Mouse (Mus musculus) kidney, embryonic 14.5 days (tissue): ENCODE measurements at regions not wholly inside any gene's neighbourhood (a gene's known extent, or its start where the extent isn't known, plus 50 kb on each side); places are given as distances from the start of the nearest gene placed in this dataset.
A peak's percentile ranks its signal among the peaks of the same experiment; 100 is the strongest.

Source experiments
- ATAC-seq: fragments of 200-750 bp; cut with Nextera tagmentation; 2 replicates; pipeline ENCODE4 v1.8.0; 2017; ENCODE audit warnings: moderate number of reproducible peaks, mild to moderate bottlenecking, moderate TSS enrichment, moderate library complexity; ENCODE audit not compliant: low FRiP score, low TSS enrichment
- H3K27ac ChIP-seq: fragments of 300-500 bp; sonication (generic); 2 replicates; pipeline ENCODE4 v1.5.1; 2014; ENCODE audit warnings: low read depth, mild to moderate bottlenecking, low read length, moderate library complexity, mixed read lengths
- H3K27me3 ChIP-seq: fragments of 300-500 bp; sonication (generic); 2 replicates; pipeline ENCODE4 v1.6.1; 2014; ENCODE audit warnings: mild to moderate bottlenecking, low read length; ENCODE audit not compliant: control insufficient read depth, insufficient read depth
- H3K36me3 ChIP-seq: fragments of 300-500 bp; sonication (generic); 2 replicates; pipeline ENCODE4 v1.6.1; 2014; ENCODE audit warnings: low read length, mixed read lengths; ENCODE audit not compliant: control insufficient read depth, insufficient read depth
- H3K4me1 ChIP-seq: fragments of 300-500 bp; sonication (generic); 2 replicates; pipeline ENCODE4 v1.6.1; 2014; ENCODE audit warnings: low read length, mixed read lengths; ENCODE audit not compliant: control insufficient read depth, insufficient read depth
- H3K4me2 ChIP-seq: fragments of 300-500 bp; sonication (generic); replicated peaks from 2 replicates; pipeline ENCODE4 v1.6.1; 2014; ENCODE audit warnings: low read depth, mild to moderate bottlenecking, low read length
- H3K4me3 ChIP-seq: fragments of 300-500 bp; sonication (generic); 2 replicates; pipeline ENCODE4 v1.5.1; 2014; ENCODE audit warnings: mild to moderate bottlenecking, low read length
- H3K9ac ChIP-seq: fragments of 300-500 bp; sonication (generic); 2 replicates; pipeline ENCODE4 v1.6.1; 2014; ENCODE audit warnings: low read depth, mild to moderate bottlenecking, low read length, moderate library complexity
- H3K9me3 ChIP-seq: fragments of 300-500 bp; sonication (generic); 2 replicates; pipeline ENCODE4 v1.6.1; 2016; ENCODE audit warnings: low read length; ENCODE audit not compliant: control insufficient read depth
- WGBS: fragments of 180-500 bp; shearing (Covaris S2); extraction: QIAGEN DNeasy Blood & Tissue Kit; methylation state at CpG from one replicate; pipeline ENCODE4 v1.1.7; 2014; 5-methylcytosine and 5-hydroxymethylcytosine counted together

GRCm38 (mm10) chr13:86739406-86739805 is 692.7 kb upstream of the Cox7c start:
- 64% methylated on average over 6 of the region's 6 CpGs for WGBS
- Histone ChIP-seq H3K27me3 (no peaks in the 10 kb centered on the region), H3K4me2 (no peak overlapping the region), H3K9me3 (no peaks in the 10 kb centered on the region), H3K36me3 (no peaks in the 10 kb centered on the region), H3K9ac (no peak overlapping the region), H3K27ac (no peak overlapping the region), H3K4me3 (no peak overlapping the region), H3K4me1 (no peaks in the 10 kb centered on the region)
- peak; percentile 64; the same call in 1 of the 2 replicates for ATAC-seq

GRCm38 (mm10) chr13:86728396-86728795 is 681.7 kb upstream of the Cox7c start:
- 36% methylated on average over 1 of the region's 1 CpGs for whole genome bisulfite sequencing
- Histone ChIP-seq H3K27me3 (no peaks in the 10 kb centered on the region), H3K4me1 (no peaks in the 10 kb centered on the region), H3K4me2 (no peak overlapping the region), H3K27ac (no peak overlapping the region), H3K4me3 (no peak overlapping the region), H3K9ac (no peak overlapping the region), H3K9me3 (no peaks in the 10 kb centered on the region), H3K36me3 (no peaks in the 10 kb centered on the region)
- no peak for ATAC-seq

GRCm38 (mm10) chr13:86726695-86727094 is 680.0 kb upstream of the Cox7c start:
- no peak overlapping the region for H3K9ac ChIP-seq
- H3K36me3 ChIP-seq, result no peaks in the 10 kb centered on the region
- no peaks in the 10 kb centered on the region for H3K27me3 ChIP-seq
- H3K9me3 ChIP-seq, result no peaks in the 10 kb centered on the region
- no peak for ATAC-seq
- H3K4me2 ChIP-seq, result no peak overlapping the region
- no peaks in the 10 kb centered on the region for H3K4me1 ChIP-seq
- no peak overlapping the region for H3K4me3 ChIP-seq
- no peak overlapping the region for H3K27ac ChIP-seq
